Mouse (Mus musculus) kidney, adult 11 months (tissue): Measurements from ENCODE around the gene Ilf3.

Experiments used
- DNase-seq: peaks from one replicate; pipeline ENCODE4 v3.0.0; 2022

Ilf3 gene

GRCm38 (mm10) chr9:21405525-21405924 lies 37.9 kb downstream of the Ilf3 start:
- no peak for DNase-seq

GRCm38 (mm10) chr9:21407951-21408350 lies 40.3 kb downstream of the Ilf3 start:
- DNase-seq = peak; percentile 88

GRCm38 (mm10) chr9:21408624-21409023 lies 41.0 kb downstream of the Ilf3 start:
- DNase-seq = no peak

- DNase-seq = peak; percentile 77
Measured at GRCm38 (mm10) chr9:21409592-21410317, 42.1 kb downstream of the Ilf3 start.

GRCm38 (mm10) chr9:21411669-21412550 lies 44.2 kb downstream of the Ilf3 start, which contains the start of gene Qtrt1:
Gene Qtrt1, plus strand, starts transcription at chr9:21411837.
- peak; percentile 87 for DNase-seq

- DNase-seq = no peak
Measured at GRCm38 (mm10) chr9:21417866-21418265, 50.2 kb downstream of the Ilf3 start.

- DNase-seq = no peak
Measured at GRCm38 (mm10) chr9:21419646-21420045, 52.0 kb downstream of the Ilf3 start.

- peak; percentile 100 for DNase-seq
Measured at GRCm38 (mm10) chr9:21424631-21425555, 57.2 kb downstream of the Ilf3 start, which contains the start of gene Dnm2. Gene Dnm2, plus strand, starts transcription at chr9:21424908.

- no peak for DNase-seq
Measured at GRCm38 (mm10) chr9:21425556-21425945, 57.9 kb downstream of the Ilf3 start.

- DNase-seq = peak; percentile 49
Measured at GRCm38 (mm10) chr9:21426013-21426412, 58.3 kb downstream of the Ilf3 start.

GRCm38 (mm10) chr9:21426525-21426924 lies 58.9 kb downstream of the Ilf3 start:
- no peak for DNase-seq

- DNase-seq = peak; percentile 68
Measured at GRCm38 (mm10) chr9:21427773-21428172, 60.1 kb downstream of the Ilf3 start.

- no peak for DNase-seq
Measured at GRCm38 (mm10) chr9:21428178-21428577, 60.5 kb downstream of the Ilf3 start.

- DNase-seq = no peak
Measured at GRCm38 (mm10) chr9:21430724-21431123, 63.1 kb downstream of the Ilf3 start.

- no peak for DNase-seq
Measured at GRCm38 (mm10) chr9:21432066-21432465, 64.4 kb downstream of the Ilf3 start.

- DNase-seq = no peak
Measured at GRCm38 (mm10) chr9:21433766-21434165, 66.1 kb downstream of the Ilf3 start.

- no peak for DNase-seq
Measured at GRCm38 (mm10) chr9:21434410-21434809, 66.7 kb downstream of the Ilf3 start.

- DNase-seq = no peak
Measured at GRCm38 (mm10) chr9:21435777-21436635, 68.3 kb downstream of the Ilf3 start.

- no peak for DNase-seq
Measured at GRCm38 (mm10) chr9:21437577-21437976, 69.9 kb downstream of the Ilf3 start.

GRCm38 (mm10) chr9:21438219-21438618 lies 70.5 kb downstream of the Ilf3 start:
- DNase-seq = no peak

- DNase-seq = no peak
Measured at GRCm38 (mm10) chr9:21439456-21439855, 71.8 kb downstream of the Ilf3 start.

GRCm38 (mm10) chr9:21439914-21440313 lies 72.2 kb downstream of the Ilf3 start:
- no peak for DNase-seq
